Mouse (Mus musculus) monocyte, adult 5-6 weeks (primary cell): ENCODE results near the gene Pde11a. TPM values are rescaled to one million over a fixed set of nuclear protein-coding genes. Genes with fewer than 3 reads are reported as not detected.

Source experiments
- ATAC-seq: fragments of 153-309, 156-312 bp; replicated peaks from 2 replicates; pipeline ENCODE4 v1.8.0; 2017; ENCODE audit warnings: mild to moderate bottlenecking; ENCODE audit not compliant: low TSS enrichment, insufficient number of reproducible peaks, severe bottlenecking, poor library complexity, low FRiP score
- total RNA-seq: library from RNA; stranded (forward); fragments of 200-1000, 200-491, 200-594 nt; gene quantifications from 3 replicates; pipeline ENCODE4 v1.2.3, GENCODE M21; 2017

The Pde11a gene
- total RNA-seq, 1 experiment from 2014 or later: not detected

- no peak for ATAC-seq
Observed at GRCm38 (mm10) chr2:76326161-76326560, 12.4 kb downstream of the Pde11a start.

- ATAC-seq: no peak
Observed at GRCm38 (mm10) chr2:76324463-76324862, 14.1 kb downstream of the Pde11a start.

- no peak for ATAC-seq
Observed at GRCm38 (mm10) chr2:76323185-76323875, 15.2 kb downstream of the Pde11a start.

DNA sequence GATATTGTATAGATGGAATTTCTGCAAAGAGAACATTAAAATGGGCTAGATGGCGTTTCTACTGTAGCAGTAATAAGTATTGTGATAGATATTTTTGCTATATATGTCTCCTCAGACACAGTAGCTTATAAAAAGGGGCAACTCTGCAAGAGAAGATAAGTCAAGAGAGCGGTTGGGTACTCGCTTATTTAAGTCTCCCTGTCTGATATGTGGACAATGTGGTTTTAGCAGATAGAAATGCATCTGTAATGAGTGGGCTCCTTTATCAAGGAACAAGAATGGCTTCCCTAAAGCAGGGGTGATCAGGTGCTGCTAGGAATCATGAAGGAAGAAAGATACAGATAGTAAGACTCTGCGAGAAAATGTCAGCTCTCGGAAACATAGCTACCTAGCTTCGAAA, 18.2 kb downstream of the Pde11a start:
- ATAC-seq: no peak

DNA sequence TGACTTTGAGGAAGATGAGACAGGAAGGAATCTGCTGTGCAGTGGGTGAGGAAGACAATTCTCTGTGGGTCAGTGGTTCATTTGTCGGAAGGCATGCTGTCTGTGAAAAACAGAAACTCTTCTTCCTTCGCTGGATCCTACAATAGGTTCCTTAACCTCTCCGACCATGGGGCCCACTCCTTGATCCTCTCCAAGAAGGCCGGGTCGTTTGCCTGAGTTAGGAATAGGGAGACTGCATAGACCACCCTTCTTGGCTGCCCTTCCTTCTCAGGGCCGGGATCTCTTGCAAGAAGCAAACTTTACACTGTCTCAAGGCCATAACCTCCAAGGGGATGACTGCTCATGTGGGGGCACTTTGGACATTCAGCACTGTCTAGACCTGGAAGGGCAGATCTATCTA, 19.3 kb downstream of the Pde11a start:
- ATAC-seq: no peak

DNA sequence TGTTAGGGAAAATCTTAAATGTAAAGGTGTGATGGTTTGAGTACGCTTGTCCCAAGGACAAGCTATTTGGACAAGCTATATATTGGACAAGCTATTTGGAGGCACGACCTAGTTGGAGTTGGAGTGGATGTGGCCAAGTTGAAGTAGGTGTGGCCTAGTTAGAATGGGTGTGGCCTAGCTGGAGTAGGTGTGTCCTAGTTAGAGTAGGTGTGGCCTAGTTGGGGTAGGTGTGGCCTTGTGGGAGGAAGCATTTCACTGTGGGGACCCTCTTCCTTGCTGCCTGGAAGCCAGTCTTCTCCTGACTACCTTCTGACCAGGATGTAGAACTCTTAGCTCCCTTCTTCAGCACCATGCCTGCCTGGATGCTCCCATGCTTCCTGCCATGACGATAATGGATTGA, 50.9 kb downstream of the Pde11a start:
- no peak for ATAC-seq

- ATAC-seq: no peak
Observed at GRCm38 (mm10) chr2:76286288-76286740, 52.3 kb downstream of the Pde11a start.

DNA sequence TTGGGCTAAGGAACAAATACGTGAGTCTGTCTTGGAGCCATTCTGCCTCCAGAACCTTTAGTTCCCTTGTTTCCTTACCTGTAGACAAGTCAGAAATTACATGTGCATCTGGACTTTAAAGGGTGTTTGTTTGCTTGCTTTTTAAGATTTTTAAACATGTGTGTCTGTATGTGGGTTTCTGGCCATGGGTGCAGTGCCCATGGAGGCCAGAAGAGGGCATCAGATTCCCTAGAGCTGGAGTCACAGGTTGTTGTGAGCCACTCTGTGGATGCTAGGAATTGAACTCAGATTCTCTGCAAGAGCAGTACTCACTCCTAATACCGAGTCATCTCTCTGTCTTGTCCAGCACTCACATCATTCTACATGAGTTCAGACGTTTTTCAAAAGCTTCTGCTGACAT, 53.4 kb downstream of the Pde11a start:
- no peak for ATAC-seq

DNA sequence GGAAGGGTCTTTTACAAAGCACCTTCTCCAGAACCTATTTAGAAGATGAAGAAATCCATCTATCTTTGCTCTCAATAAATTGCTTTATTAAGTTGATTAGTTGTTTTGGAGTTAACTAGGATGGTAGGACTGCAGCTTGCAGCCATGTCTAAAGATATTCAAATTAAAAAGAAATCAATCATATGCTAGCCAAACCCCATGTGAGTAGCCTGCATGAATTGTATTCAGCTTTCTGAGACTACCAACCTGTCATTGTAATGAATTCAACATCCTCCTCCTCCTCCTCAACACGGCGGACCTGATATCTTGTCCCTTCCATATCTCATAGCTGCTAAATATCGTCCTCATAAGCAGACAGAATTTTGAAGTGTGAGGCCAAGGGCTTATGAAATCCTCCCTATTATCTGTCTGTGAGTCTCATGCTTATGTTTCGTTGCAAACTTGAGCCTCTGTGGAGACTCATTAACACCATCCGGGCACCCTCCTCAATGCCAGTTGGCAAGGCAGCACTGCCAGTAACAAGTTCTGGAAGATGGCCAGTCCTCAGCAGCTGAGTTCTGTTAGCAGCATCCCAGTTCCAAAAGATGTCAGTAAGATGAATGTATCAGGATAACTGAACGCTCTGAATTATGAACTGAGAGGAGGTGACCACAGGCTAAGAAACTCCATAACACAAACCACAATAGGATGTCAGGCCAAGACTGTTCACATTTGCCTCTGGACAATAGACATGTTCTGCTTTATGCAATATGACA, 55.0 kb downstream of the Pde11a start:
- ATAC-seq: no peak

DNA sequence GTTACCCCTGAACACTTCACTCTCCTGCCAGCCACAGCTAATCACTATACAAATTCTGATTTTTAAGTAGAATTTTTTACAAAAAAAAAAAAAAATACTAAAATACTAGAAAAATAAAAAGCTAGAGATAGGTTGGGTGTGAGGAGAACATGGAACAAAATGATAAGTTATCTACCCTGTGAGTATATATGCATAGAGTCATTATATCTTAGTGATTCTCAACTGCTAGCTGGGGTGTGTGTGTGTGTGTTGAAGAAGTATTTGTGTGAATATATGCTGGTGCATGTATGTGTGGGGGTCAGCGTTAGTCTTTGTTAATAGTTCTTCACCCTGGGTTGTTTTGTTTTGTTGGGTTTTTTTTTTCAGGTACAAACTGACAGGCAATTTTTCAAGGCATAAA, 69.1 kb downstream of the Pde11a start:
- no peak for ATAC-seq

GRCm38 (mm10) chr2:76267335-76267734, 71.2 kb downstream of the Pde11a start:
- no peak for ATAC-seq

- ATAC-seq: no peak
Observed at GRCm38 (mm10) chr2:76266622-76267021, 72.0 kb downstream of the Pde11a start.

DNA sequence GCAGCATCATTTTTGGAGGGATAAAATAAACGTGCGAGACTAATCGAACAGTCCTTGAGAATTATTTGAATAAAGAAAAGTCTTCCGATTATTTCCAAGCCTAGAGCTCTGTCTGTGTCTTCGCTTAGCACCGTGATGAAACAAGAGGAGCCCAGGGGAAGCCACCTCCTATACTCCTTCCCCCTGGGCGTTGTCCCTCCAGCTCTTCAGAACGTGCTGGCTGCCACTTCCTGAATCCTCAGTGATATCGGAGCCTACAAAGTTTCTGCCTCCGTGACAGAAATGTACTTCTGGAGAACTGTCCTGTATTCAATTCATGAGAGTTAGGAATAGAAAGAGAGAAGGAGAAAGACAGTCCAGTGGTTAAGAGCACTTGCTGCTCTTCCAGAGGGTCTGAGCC, 74.3 kb downstream of the Pde11a start:
- ATAC-seq: no peak

DNA sequence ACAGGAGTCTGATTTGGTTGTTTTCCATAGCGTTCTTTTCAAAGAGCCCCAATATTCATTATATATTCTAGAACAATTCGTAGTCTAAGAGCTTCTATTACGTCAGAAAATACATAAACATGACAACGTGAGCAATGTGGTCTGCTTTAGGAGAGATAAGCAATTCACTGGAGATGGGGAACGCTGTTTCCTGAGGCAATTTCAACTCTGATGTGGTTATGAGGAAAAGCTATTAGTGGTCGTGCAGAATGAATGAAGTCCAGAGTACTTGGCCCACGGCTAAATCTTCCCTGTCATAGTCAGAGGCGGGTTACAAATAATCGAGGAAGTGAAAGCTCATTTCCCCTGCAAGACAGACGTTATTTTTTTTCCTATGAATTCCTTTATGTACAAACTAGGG, 75.9 kb downstream of the Pde11a start:
- ATAC-seq: no peak

DNA sequence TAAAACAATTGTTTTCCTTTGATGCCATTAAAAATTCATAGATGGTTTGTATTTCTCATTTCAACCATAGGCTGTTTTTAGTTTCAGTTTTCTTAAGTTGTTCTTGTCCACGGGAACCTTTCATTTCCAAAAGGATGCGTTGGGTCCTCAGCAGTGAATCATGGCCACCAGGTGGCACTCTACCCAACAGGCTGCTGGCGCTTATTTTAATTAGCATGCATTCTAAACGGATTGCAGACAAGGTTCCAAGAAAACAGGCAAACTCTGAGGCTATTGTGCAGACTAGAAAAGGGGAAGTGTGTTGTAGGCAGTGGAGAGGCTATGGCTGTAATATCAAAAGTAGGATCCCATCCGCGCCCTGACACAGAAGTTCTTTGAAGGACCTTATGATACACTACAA, 83.7 kb downstream of the Pde11a start:
- ATAC-seq: no peak

DNA sequence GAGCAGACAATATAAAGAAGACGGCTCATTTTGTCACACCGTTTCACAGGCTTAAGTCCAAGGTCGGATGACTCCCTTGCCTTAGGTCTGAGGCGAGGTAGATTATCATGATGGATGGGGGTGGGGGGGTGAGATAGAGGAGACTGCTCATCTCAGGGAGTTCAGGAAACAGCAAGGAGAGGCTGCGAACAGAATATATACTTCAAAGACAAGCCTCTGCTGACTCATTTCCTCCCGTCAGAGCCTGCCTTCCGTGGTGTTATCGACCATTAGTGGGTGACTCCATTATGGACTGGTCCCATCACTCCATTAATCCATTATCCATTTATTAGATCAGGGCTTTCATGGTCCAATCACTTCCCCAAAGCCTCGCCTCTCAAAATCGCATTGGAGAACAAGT, 87.2 kb downstream of the Pde11a start:
- ATAC-seq: no peak

DNA sequence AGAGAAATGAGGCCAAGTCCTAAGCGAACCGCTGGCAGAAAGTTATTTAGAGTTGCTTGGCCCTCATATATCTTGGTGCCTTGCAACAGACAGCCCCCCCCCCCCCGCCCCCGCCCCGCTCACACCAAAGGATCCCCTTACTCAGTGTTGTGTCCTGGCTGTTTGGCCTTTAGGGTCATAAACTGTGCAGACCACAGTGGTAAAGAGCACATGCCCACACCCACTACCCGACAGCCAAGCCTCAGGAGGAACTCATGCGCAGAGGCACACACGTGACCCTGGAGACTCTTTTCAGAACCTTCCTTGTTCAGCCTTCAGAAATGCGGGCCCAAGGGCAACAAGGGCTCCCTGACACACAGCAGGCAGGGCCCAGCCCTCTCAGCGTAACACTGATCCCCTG, 90.3 kb downstream of the Pde11a start:
- no peak for ATAC-seq

DNA sequence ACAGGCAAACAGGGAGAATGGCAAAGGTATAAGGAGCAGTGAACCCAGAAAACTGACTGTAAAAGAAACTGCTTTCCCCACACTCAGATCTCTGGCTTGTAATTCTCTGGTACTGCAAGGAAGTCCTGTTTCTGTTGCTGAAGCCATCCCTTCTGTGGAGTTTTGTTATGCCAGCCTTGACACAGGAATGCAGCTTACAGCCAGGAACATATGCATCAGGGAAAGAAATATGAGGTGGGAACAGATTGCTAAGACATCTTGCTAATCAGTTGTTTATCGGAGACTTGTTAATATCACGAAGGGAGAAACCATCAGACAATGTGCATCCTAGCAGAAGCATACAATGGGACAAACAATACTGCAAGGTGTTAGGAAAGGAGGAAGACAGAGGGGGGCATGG, 99.4 kb downstream of the Pde11a start:
- ATAC-seq: no peak

DNA sequence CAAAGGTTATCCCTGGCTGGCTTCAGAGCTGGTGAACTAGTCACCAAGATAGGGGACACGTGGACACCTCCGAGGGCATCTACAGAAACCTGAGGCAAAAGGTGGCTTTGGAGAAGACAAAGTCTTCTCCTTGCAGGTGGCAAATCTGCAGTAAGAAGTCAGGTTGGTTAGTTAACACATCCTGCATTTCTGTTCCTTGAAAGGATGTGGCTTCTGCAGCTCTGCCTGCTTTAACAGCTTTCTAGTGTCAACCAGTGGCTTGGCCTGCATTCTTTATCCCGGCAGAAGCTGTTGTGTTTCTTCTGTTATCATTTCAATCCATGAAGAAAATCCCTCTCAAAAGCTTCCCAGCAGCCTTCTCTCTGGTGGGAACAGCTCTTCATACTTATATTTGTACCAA, 100.1 kb downstream of the Pde11a start:
- ATAC-seq: no peak

DNA sequence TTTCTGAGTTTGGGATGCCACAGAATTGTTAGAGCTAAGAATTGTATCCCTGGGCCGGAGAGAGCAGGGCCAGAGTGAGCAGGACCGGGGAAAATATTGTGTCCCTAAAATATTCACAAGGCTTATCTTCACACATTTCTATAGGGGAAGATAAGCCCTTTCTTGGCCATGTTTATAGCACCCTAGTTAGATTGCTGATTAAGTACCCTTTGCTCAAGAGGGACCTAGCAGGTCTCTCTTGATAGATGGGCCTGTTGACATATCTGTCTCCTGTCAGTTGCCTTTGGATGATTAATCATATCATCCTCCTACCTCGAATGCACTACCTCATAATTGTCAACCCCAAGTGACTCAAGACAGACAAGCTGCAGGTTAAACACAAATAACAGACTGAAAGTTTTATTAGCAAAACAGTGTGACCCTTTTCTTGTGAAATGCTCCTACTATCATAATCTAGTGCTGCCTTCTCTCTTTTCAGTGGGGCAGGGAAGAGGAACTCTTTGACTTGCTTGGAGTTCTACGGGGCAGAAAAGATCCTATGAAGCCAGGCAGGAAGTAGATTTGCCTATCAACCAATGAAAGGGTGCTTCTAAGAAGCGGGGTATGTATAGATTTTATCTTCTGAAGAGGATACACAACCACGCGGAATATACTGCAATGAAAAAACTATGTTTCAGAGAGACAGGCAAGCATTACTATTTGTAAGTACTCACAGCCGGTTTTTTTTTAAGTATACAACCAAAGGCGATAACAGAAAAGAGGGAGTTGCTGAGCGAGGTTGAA, 100.7 kb downstream of the Pde11a start:
- no peak for ATAC-seq
